ENCODE assay signal across 9 mouse cellular contexts in the genomic region with DNA sequence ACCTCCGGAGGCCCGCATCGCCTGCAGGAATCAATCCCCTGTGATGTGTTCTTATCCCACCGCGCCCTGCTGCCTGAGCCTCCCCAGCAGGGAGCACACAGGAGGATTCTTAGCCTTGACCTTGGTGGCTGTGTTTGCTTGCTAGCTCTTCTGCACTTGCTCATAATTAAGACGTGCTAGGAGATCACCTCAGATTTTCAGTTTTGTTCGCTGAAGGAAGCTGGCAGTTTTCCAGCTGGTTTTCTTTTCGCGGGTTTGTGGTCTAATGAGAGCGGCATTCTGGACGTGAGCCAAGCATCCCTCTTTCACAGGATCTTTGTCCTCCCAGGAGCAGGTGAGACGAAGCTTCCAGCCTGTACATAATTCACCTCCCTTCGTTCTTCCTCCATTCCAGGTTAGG. TPM values are rescaled to one million over a fixed set of nuclear protein-coding genes. Genes with fewer than 3 reads are reported as not detected.
DNase-seq lines count a peak whose midpoint lies in the region; ATAC-seq lines count a peak whose summit lies in the region.
"Had no signal": no experiment of that assay in that cellular context is flagged by ENCODE, and none has a peak within 500 bp of the region (broad histone marks: within the 10 kb centered on the region; RNA-seq: fewer than 3 reads in every experiment).

No protein-coding gene starts in this region.

- no peaks in the 10 kb centered on the region for H3K36me3 ChIP-seq in embryonic facial prominence, embryonic 14.5 days (ENCODE audit: control insufficient read depth, insufficient read depth, low read length)
- H3K36me3 ChIP-seq in midbrain, embryonic 15.5 days (replicated peaks), result no peaks in the 10 kb centered on the region
- H3K36me3 ChIP-seq in liver, embryonic 11.5 days (ENCODE audit: control insufficient read depth, insufficient read depth, low read length), result no peaks in the 10 kb centered on the region
- H3K36me3 ChIP-seq: G1E had no signal

- 34% methylated on average over 13 of the region's 13 CpGs for WGBS in embryonic facial prominence, embryonic 14.5 days
- WGBS in midbrain, embryonic 15.5 days, result 15% methylated on average over 13 of the region's 13 CpGs
- 71% methylated on average over 13 of the region's 13 CpGs for WGBS in liver, embryonic 11.5 days

- no peaks in the 10 kb centered on the region for H3K9me3 ChIP-seq in embryonic facial prominence, embryonic 14.5 days (ENCODE audit: control insufficient read depth, low read length)
- no peaks in the 10 kb centered on the region for H3K9me3 ChIP-seq in midbrain, embryonic 15.5 days
- H3K9me3 ChIP-seq in liver, embryonic 11.5 days (ENCODE audit: control insufficient read depth, low read length), result no peaks in the 10 kb centered on the region
- H3K9me3 ChIP-seq: G1E had no signal

- H3K27ac ChIP-seq in embryonic facial prominence, embryonic 14.5 days (replicated peaks; ENCODE audit: low read depth, low read length), result no peak overlapping the region
- peak overlapping the region; percentile 51 for H3K27ac ChIP-seq in midbrain, embryonic 15.5 days
- H3K27ac ChIP-seq in liver, embryonic 11.5 days (ENCODE audit: low read depth, low read length), result no peak overlapping the region

- intact Hi-C loops in gastrocnemius, postnatal 14 days (cut with DNase I; ENCODE audit: low total_unique reads), result no loop called here

- peak; percentile 74; the same call in 1 of the 2 replicates for ATAC-seq in embryonic facial prominence, embryonic 14.5 days (ENCODE audit: low read depth)
- 0 out of 2 replicates have a peak, but pooled peaks have one; percentile 32 for ATAC-seq in midbrain, embryonic 15.5 days (replicated peaks)
- no peak for ATAC-seq in liver, embryonic 11.5 days (replicated peaks; ENCODE audit: low FRiP score)

- no peak overlapping the region for H3K9ac ChIP-seq in embryonic facial prominence, embryonic 14.5 days (ENCODE audit: low read depth, low read length)
- no peak overlapping the region for H3K9ac ChIP-seq in midbrain, embryonic 15.5 days
- H3K9ac ChIP-seq in liver, embryonic 11.5 days (ENCODE audit: low read depth, low read length), result no peak overlapping the region

- H3K4me1 ChIP-seq in embryonic facial prominence, embryonic 14.5 days (ENCODE audit: control insufficient read depth, insufficient read depth, low read length), result peaks cover 13% of the 10 kb centered on the region
- peaks cover 27% of the 10 kb centered on the region for H3K4me1 ChIP-seq in midbrain, embryonic 15.5 days
- H3K4me1 ChIP-seq in liver, embryonic 11.5 days (replicated peaks; ENCODE audit: control insufficient read depth, insufficient read depth, low read length), result peaks cover 6% of the 10 kb centered on the region

- H3K4me2 ChIP-seq in embryonic facial prominence, embryonic 14.5 days (ENCODE audit: low read depth, low read length), result 0 out of 2 replicates have a peak overlapping the region, but pooled peaks have one; percentile 23
- H3K4me2 ChIP-seq in midbrain, embryonic 15.5 days, result peak overlapping the region; percentile 5; the same call in 1 of the 2 replicates
- H3K4me2 ChIP-seq in liver, embryonic 11.5 days, result no peak overlapping the region

- H3K4me3 ChIP-seq in embryonic facial prominence, embryonic 14.5 days (ENCODE audit: low read depth, low read length), result no peak overlapping the region
- no peak overlapping the region for H3K4me3 ChIP-seq in midbrain, embryonic 15.5 days
- H3K4me3 ChIP-seq in liver, embryonic 11.5 days (ENCODE audit: low read depth, low read length), result no peak overlapping the region

- H3K27me3 ChIP-seq in embryonic facial prominence, embryonic 14.5 days (replicated peaks; ENCODE audit: control insufficient read depth, insufficient read depth, low read length), result no peaks in the 10 kb centered on the region
- no peaks in the 10 kb centered on the region for H3K27me3 ChIP-seq in midbrain, embryonic 15.5 days (replicated peaks)
- H3K27me3 ChIP-seq in liver, embryonic 11.5 days (replicated peaks; ENCODE audit: control insufficient read depth, insufficient read depth, low read length), result no peaks in the 10 kb centered on the region

- DNase-seq in lung, postnatal 10 days, result peak; percentile 5
- DNase-seq in lung, postnatal 4 days, result no peak
- peak; percentile 60 to 69 for DNase-seq in cerebellum, adult 18-20 months
- peak; percentile 88 for DNase-seq in embryonic facial prominence, embryonic 14.5 days (ENCODE audit: low spot score)
- no peak for DNase-seq in yolk sac, embryonic 10.5 days (ENCODE audit: low spot score)
- no peak for DNase-seq in liver, embryonic 11.5 days (ENCODE audit: low spot score)
- DNase-seq in gastrocnemius, postnatal 14 days, result no peak

RNA-seq across cellular contexts. Expression of a gene that starts 33.6 kb away (rescaled TPM):
- 28.4 and 29.3 TPM in 2 replicates for polyA plus RNA-seq in embryonic facial prominence, embryonic 14.5 days (2014; fragmentation: Nextera tagmentation; extraction: Ambion mirVana)
- polyA plus RNA-seq in midbrain, embryonic 15.5 days (2015; fragmentation: Nextera tagmentation; extraction: Ambion mirVana), result 303 and 331 TPM in 2 replicates
- 11.1 and 12.2 TPM in 2 replicates for polyA plus RNA-seq in liver, embryonic 11.5 days (2014; fragmentation: Nextera tagmentation; extraction: Ambion mirVana)
- total RNA-seq in gastrocnemius, postnatal 14 days (2021), result 10 to 100 TPM; 84.7 to 92.8 TPM
- polyA plus RNA-seq: G1E had no signal

Comparison
In these comparisons a context has a peak if more than half of its experiments do, and no peak if none do; other contexts are left out.
1. DNase-seq: peak in lung, postnatal 10 days (single experiment), cerebellum, adult 18-20 months (2 of 2) and embryonic facial prominence, embryonic 14.5 days (single experiment); none in lung, postnatal 4 days (0 of 2), yolk sac, embryonic 10.5 days (single experiment), liver, embryonic 11.5 days (single experiment) and gastrocnemius, postnatal 14 days (single experiment).
2. RNA of a gene that starts 33.6 kb away (polyA plus RNA-seq): 303 to 331 TPM in midbrain, embryonic 15.5 days; 28.4 to 29.3 TPM in embryonic facial prominence, embryonic 14.5 days and 11.1 to 12.2 TPM in liver, embryonic 11.5 days; every median in the first group is over 10 times any median in the second.